Mouse (Mus musculus) erythroblast, adult 5-6 weeks (primary cell): Measurements from ENCODE around the gene Cwc27. TPM values are rescaled to one million over a fixed set of nuclear protein-coding genes. Genes with fewer than 3 reads are reported as not detected.

Experiments used
- ATAC-seq: replicated peaks from 2 replicates; pipeline ENCODE4 v1.8.0; 2016; ENCODE audit warnings: moderate number of reproducible peaks, mild to moderate bottlenecking, moderate TSS enrichment, inconsistent platforms; ENCODE audit not compliant: poor library complexity, low FRiP score, severe bottlenecking
- total RNA-seq, 2 experiments: library from RNA; stranded (forward) in 1 of 2; stranded (reverse) in 1 of 2; fragments of 150-400 nt in 1 of 2; fragments of 200-764, 138-1000 nt in 1 of 2; gene quantifications; 2 replicates each; pipeline versions ENCODE4 v1.2.3 to v1.2.4; 2015 to 2017; ENCODE audit warnings: low replicate concordance in 2 of 2

Gene Cwc27
- 7.5 and 9.0 TPM in 2 replicates for total RNA-seq (2015; ENCODE audit: low replicate concordance)
- 12.1 and 14.7 TPM in 2 replicates for total RNA-seq (2017; ENCODE audit: low replicate concordance)

GRCm38 (mm10) chr13:104816635-104817571 is at the start of gene Cwc27:
Gene Cwc27 (minus strand): TSS chr13:104817142.
- ATAC-seq, result peak; percentile 93

GRCm38 (mm10) chr13:104866726-104867125 is 49.8 kb upstream of the Cwc27 start:
- no peak for ATAC-seq

GRCm38 (mm10) chr13:104863127-104863979 is 46.4 kb upstream of the Cwc27 start, which contains the start of gene Shisal2b:
Gene Shisal2b (minus strand): TSS chr13:104863893.
- ATAC-seq, result peak; percentile 30; the same call in 1 of the 2 replicates

GRCm38 (mm10) chr13:104853645-104854044 is 36.7 kb upstream of the Cwc27 start:
- no peak for ATAC-seq

GRCm38 (mm10) chr13:104843295-104844089 is 26.6 kb upstream of the Cwc27 start:
- ATAC-seq, result no peak

GRCm38 (mm10) chr13:104841937-104842336 is 25.0 kb upstream of the Cwc27 start:
- ATAC-seq, result no peak

- ATAC-seq, result no peak
Measured at GRCm38 (mm10) chr13:104837628-104838027, 20.7 kb upstream of the Cwc27 start.

GRCm38 (mm10) chr13:104832811-104833210 is 15.9 kb upstream of the Cwc27 start:
- no peak for ATAC-seq

GRCm38 (mm10) chr13:104825470-104825869 is 8.5 kb upstream of the Cwc27 start:
- no peak for ATAC-seq

GRCm38 (mm10) chr13:104822411-104822838 is 5.5 kb upstream of the Cwc27 start:
- no peak for ATAC-seq

- no peak for ATAC-seq
Measured at GRCm38 (mm10) chr13:104821908-104822307, 5.0 kb upstream of the Cwc27 start.

- no peak for ATAC-seq
Measured at GRCm38 (mm10) chr13:104821192-104821591, 4.2 kb upstream of the Cwc27 start.

GRCm38 (mm10) chr13:104817696-104818095 is 754 bp upstream of the Cwc27 start:
- 0 out of 2 replicates have a peak, but pooled peaks have one; percentile 34 for ATAC-seq

GRCm38 (mm10) chr13:104816270-104816634 is 690 bp downstream of the Cwc27 start:
- no peak for ATAC-seq

GRCm38 (mm10) chr13:104805681-104806080 is 11.3 kb downstream of the Cwc27 start:
- no peak for ATAC-seq

- ATAC-seq, result no peak
Measured at GRCm38 (mm10) chr13:104799566-104800182, 17.3 kb downstream of the Cwc27 start.

GRCm38 (mm10) chr13:104799067-104799466 is 17.9 kb downstream of the Cwc27 start:
- ATAC-seq, result no peak

GRCm38 (mm10) chr13:104794421-104794820 is 22.5 kb downstream of the Cwc27 start:
- no peak for ATAC-seq

GRCm38 (mm10) chr13:104792184-104792583 is 24.8 kb downstream of the Cwc27 start, which contains the start of gene Srek1ip1:
Gene Srek1ip1 (plus strand): TSS chr13:104792484.
- ATAC-seq, result no peak
